Mouse (Mus musculus) lung, postnatal 0 days (tissue): ENCODE measurements around the gene Ckm. TPM values are rescaled to one million over a fixed set of nuclear protein-coding genes. Genes with fewer than 3 reads are reported as not detected.

ENCODE experiments used
- ATAC-seq: fragments of 200-750 bp; cut with Nextera tagmentation; 2 replicates; pipeline ENCODE4 v1.8.0; 2017; ENCODE audit warnings: moderate library complexity
- DNase-seq: peaks from one replicate; pipeline ENCODE4 v3.0.0-alpha.2; 2016; ENCODE audit warnings: low spot score
- H3K27ac ChIP-seq: fragments of 300-500 bp; sonication (generic); 2 replicates; pipeline ENCODE4 v1.5.1; 2014; ENCODE audit warnings: antibody characterized with exemption, mild to moderate bottlenecking, low read length, mixed read lengths
- H3K27me3 ChIP-seq: fragments of 300-500 bp; sonication (generic); replicated peaks from 2 replicates; pipeline ENCODE4 v1.6.1; 2014; ENCODE audit warnings: low read length, mixed read lengths; ENCODE audit not compliant: insufficient read depth
- H3K36me3 ChIP-seq: fragments of 300-500 bp; sonication (generic); 2 replicates; pipeline ENCODE4 v1.6.1; 2014; ENCODE audit warnings: low read length, mixed read lengths; ENCODE audit not compliant: insufficient read depth
- H3K4me1 ChIP-seq: fragments of 300-500 bp; sonication (generic); 2 replicates; pipeline ENCODE4 v1.6.1; 2014; ENCODE audit warnings: antibody characterized with exemption, low read depth, low read length, mixed read lengths; ENCODE audit not compliant: insufficient read depth
- H3K4me2 ChIP-seq: fragments of 300-500 bp; sonication (generic); replicated peaks from 2 replicates; pipeline ENCODE4 v1.6.1; 2014; ENCODE audit warnings: low read depth, mild to moderate bottlenecking, low read length, moderate library complexity, mixed read lengths
- H3K4me3 ChIP-seq: fragments of 300-500 bp; sonication (generic); 2 replicates; pipeline ENCODE4 v1.5.1; 2014; ENCODE audit warnings: low read depth, low read length
- H3K9ac ChIP-seq: fragments of 300-500 bp; sonication (generic); replicated peaks from 2 replicates; pipeline ENCODE4 v1.6.1; 2014; ENCODE audit warnings: low read depth, mild to moderate bottlenecking
- H3K9me3 ChIP-seq: fragments of 300-500 bp; sonication (generic); 2 replicates; pipeline ENCODE4 v1.6.1; 2016; ENCODE audit warnings: low read length, mixed read lengths
- CTCF ChIP-seq: IDR thresholded peaks from 2 replicates; pipeline ENCODE4 v1.5.1; 2016; ENCODE audit warnings: antibody characterized with exemption, mild to moderate bottlenecking
- EP300 ChIP-seq: IDR thresholded peaks from 2 replicates; pipeline ENCODE4 v1.6.1; 2016; ENCODE audit warnings: antibody characterized with exemption, mild to moderate bottlenecking, control low read depth
- WGBS: fragments of 180-500 bp; shearing (Covaris S2); extraction: QIAGEN DNeasy Blood & Tissue Kit; methylation state at CpG from one replicate; pipeline ENCODE4 v1.1.7; 2014; 5-methylcytosine and 5-hydroxymethylcytosine counted together
- polyA plus RNA-seq: library from polyadenylated mRNA; unstranded; fragments of >200 nt; fragmentation: Nextera tagmentation; extraction: Ambion mirVana; gene quantifications from 2 replicates; pipeline ENCODE4 v1.2.1, GENCODE M21; 2015

The Ckm gene
- polyA plus RNA-seq, 1 experiment from 2014 or later, result 34.0 TPM

- H3K27ac ChIP-seq, result peak overlapping the region; percentile 26; the same call in 1 of the 2 replicates
- no peaks in the 10 kb centered on the region for H3K4me1 ChIP-seq
- H3K4me2 ChIP-seq, result peak overlapping the region; percentile 58
- TF ChIP-seq CTCF (no peak), EP300 (no peak)
- peak; percentile 83 for DNase-seq
- H3K27me3 ChIP-seq, result 0 out of 2 replicates have a peak, but pooled peaks cover 10% of the 10 kb centered on the region
- no peaks in the 10 kb centered on the region for H3K9me3 ChIP-seq
- peak overlapping the region; percentile 32; the same call in 1 of the 2 replicates for H3K9ac ChIP-seq
- H3K4me3 ChIP-seq, result peak overlapping the region; percentile 19; the same call in 1 of the 2 replicates
- WGBS, result 2% methylated on average over 26 of the region's 27 CpGs
- peak; percentile 80 for ATAC-seq
- H3K36me3 ChIP-seq, result no peaks in the 10 kb centered on the region
These were observed 4.9 kb upstream of the Ckm start for GRCm38 (mm10) chr7:19399496-19400280.

- Histone ChIP-seq H3K9me3 (no peaks in the 10 kb centered on the region), H3K4me3 (no peak overlapping the region), H3K4me2 (no peak overlapping the region), H3K4me1 (no peaks in the 10 kb centered on the region), H3K27me3 (0 out of 2 replicates have a peak, but pooled peaks cover 10% of the 10 kb centered on the region), H3K36me3 (no peaks in the 10 kb centered on the region), H3K9ac (no peak overlapping the region), H3K27ac (no peak overlapping the region)
- TF ChIP-seq CTCF (peak; percentile 42), EP300 (no peak)
- ATAC-seq (no peak), DNase-seq (no peak)
- 73% methylated on average over 4 of the region's 4 CpGs for WGBS
These were observed 3.6 kb upstream of the Ckm start for GRCm38 (mm10) chr7:19400946-19401345.

GRCm38 (mm10) chr7:19402535-19403112 lies 2.0 kb upstream of the Ckm start:
- H3K9me3 ChIP-seq, result no peaks in the 10 kb centered on the region
- H3K9ac ChIP-seq, result no peak overlapping the region
- H3K36me3 ChIP-seq, result no peaks in the 10 kb centered on the region
- no peaks in the 10 kb centered on the region for H3K4me1 ChIP-seq
- no peak overlapping the region for H3K27ac ChIP-seq
- no peak overlapping the region for H3K4me3 ChIP-seq
- ATAC-seq, result no peak
- H3K27me3 ChIP-seq, result 0 out of 2 replicates have a peak, but pooled peaks cover 10% of the 10 kb centered on the region
- no peak for DNase-seq
- H3K4me2 ChIP-seq, result no peak overlapping the region
- WGBS, result 88% methylated on average over 9 of the region's 9 CpGs
- TF ChIP-seq EP300 (no peak), CTCF (no peak)

- no peaks in the 10 kb centered on the region for H3K4me1 ChIP-seq
- no peaks in the 10 kb centered on the region for H3K9me3 ChIP-seq
- H3K4me2 ChIP-seq, result peak within 1 kb of the TSS; percentile 81
- H3K27me3 ChIP-seq, result 0 out of 2 replicates have a peak, but pooled peaks cover 10% of the 10 kb centered on the region
- no peaks in the 10 kb centered on the region for H3K36me3 ChIP-seq
- TF ChIP-seq EP300 (no peak), CTCF (peak; percentile 1; the same call in 1 of the 2 replicates)
- H3K4me3 ChIP-seq, result peak within 1 kb of the TSS; percentile 51
- peak; percentile 93 for DNase-seq
- 5% methylated on average over 59 of the region's 62 CpGs for WGBS
- H3K27ac ChIP-seq, result no peak within 1 kb of the TSS
- peak within 1 kb of the TSS; percentile 33 for H3K9ac ChIP-seq
- ATAC-seq, result peak; percentile 86
These were observed 762 bp upstream of the Ckm start, which contains the start of gene Klc3 for GRCm38 (mm10) chr7:19403731-19404296. Klc3 (minus strand) TSS chr7:19404104.

- H3K9ac ChIP-seq, result no peak overlapping the region
- H3K4me2 ChIP-seq, result no peak overlapping the region
- DNase-seq (peak; percentile 89), ATAC-seq (peak; percentile 87)
- TF ChIP-seq CTCF, result peak; percentile 97
- no peak for TF ChIP-seq EP300
- no peaks in the 10 kb centered on the region for H3K4me1 ChIP-seq
- WGBS, result under 1% methylated on average over 19 of the region's 19 CpGs
- H3K9me3 ChIP-seq, result no peaks in the 10 kb centered on the region
- no peak overlapping the region for H3K4me3 ChIP-seq
- H3K27me3 ChIP-seq, result 0 out of 2 replicates have a peak, but pooled peaks cover 10% of the 10 kb centered on the region
- H3K27ac ChIP-seq, result no peak overlapping the region
- no peaks in the 10 kb centered on the region for H3K36me3 ChIP-seq
These were observed 841 bp downstream of the Ckm start for GRCm38 (mm10) chr7:19405417-19405816.

- H3K36me3 ChIP-seq, result no peaks in the 10 kb centered on the region
- DNase-seq (no peak), ATAC-seq (no peak)
- no peaks in the 10 kb centered on the region for H3K9me3 ChIP-seq
- no peaks in the 10 kb centered on the region for H3K4me1 ChIP-seq
- WGBS, result 37% methylated on average over 6 of the region's 6 CpGs
- H3K27ac ChIP-seq, result no peak overlapping the region
- H3K4me2 ChIP-seq, result no peak overlapping the region
- no peak overlapping the region for H3K9ac ChIP-seq
- no peak for TF ChIP-seq EP300
- TF ChIP-seq CTCF, result no peak
- no peaks in the 10 kb centered on the region for H3K27me3 ChIP-seq
- no peak overlapping the region for H3K4me3 ChIP-seq
These were observed 5.2 kb downstream of the Ckm start for GRCm38 (mm10) chr7:19409753-19410152.
